Mouse (Mus musculus) layer of hippocampus, adult 18-20 months (tissue): Measurements from ENCODE around the gene Fpr-rs7. TPM values are rescaled to one million over a fixed set of nuclear protein-coding genes. Genes with fewer than 3 reads are reported as not detected.

Experiments used
- DNase-seq, 2 experiments: peaks; one replicate each; pipeline ENCODE4 v3.0.0; 2022; ENCODE audit warnings: low spot score in 2 of 2
- long read RNA-seq: library from polyadenylated mRNA; stranded (forward); transcript quantifications from one replicate; pipeline ENCODE4 v2.0.0, GENCODE M21; 2021
- total RNA-seq, 2 experiments: library from RNA; stranded (reverse); gene quantifications; 2 replicates each; pipeline ENCODE4 v1.2.3; 2021

Gene Fpr-rs7
- total RNA-seq, result not detected
- long read RNA-seq, result 0 reads

DNA sequence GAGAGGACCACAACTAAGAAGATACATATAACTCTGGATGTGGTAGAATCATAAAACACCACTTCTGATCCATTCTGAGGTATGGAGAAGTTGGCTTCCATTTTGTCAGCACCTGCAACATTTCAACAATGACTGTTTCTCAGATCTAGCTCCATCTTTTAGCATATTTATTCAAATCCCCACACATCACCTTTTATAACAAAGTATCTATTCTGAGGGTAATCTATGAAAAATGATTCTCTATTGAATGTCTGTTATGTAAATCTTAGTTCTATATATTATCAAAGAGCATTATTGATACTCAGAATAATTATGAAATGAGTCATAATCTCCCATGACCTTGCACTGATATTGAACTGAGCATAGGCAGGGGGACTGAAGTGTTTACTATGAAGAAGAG is at the start of gene Fpr-rs7:
TSS of gene Fpr-rs7 (minus strand) at position 101 of the 400 bp plus-strand sequence.
- no peak for DNase-seq

DNA sequence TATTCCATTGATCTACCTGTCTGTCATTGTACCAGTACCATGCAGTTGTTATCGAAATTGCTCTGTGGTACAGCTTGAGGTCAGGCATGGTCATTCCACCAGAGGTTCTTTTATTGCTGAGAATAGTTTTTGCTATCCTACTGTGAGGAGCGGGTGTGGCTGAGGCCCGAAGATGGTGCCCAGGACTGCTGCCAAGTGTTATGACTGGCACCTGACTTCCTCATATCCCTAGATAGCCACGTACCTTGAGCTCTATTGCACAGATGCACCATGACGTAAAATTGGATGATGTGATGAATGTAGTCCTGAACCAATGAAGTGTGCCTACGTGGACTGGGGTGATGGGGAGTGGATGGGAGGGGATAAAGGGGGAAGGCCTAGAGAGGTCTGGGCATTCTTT is 39.9 kb downstream of the Fpr-rs7 start:
- no peak for DNase-seq

GRCm38 (mm10) chr17:20071656-20072396 is 42.2 kb downstream of the Fpr-rs7 start:
- no peak for DNase-seq

Other genes with a start within 250 kb of the Fpr-rs7 start
- gene Vmn2r104, start 65.9 kb downstream of the Fpr-rs7 start, total RNA-seq, result not detected
- not detected for gene Fpr-rs6, start 68.9 kb upstream of the Fpr-rs7 start, total RNA-seq
- gene Vmn2r105, start 120.8 kb upstream of the Fpr-rs7 start, total RNA-seq, result not detected
- gene Vmn2r106, start 171.3 kb upstream of the Fpr-rs7 start, total RNA-seq, result not detected
- gene Vmn2r107, start 231.0 kb upstream of the Fpr-rs7 start, total RNA-seq, result not detected